In the genomic region with DNA sequence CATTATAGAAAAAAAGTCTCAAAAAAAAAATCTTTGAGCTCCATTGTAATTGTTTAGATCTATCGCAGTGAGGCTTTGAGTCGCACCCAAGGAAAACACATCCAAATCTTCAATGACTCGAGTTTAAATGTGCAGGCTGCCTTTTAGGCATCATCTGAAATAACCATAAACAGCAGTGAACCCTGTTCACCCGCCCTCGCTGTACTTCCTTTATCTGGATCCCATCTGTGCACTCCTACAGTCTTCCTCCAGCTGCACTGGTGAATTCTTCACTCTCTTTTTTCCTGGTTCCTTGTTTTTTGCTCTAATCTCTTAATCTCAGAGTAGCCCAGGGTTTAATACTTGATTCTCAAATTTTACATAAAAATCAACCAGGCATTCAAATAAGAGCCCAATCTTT, we compare ENCODE assay signal across 17 mouse cellular contexts. TPM values are rescaled to one million over a fixed set of nuclear protein-coding genes. Genes with fewer than 3 reads are reported as not detected.
A peak's percentile ranks its signal among the peaks of the same experiment; 100 is the strongest.
DNase-seq lines count a peak whose midpoint lies in the region; ATAC-seq and TF ChIP-seq lines count a peak whose summit lies in the region.
"Had no signal": no experiment of that assay in that cellular context is flagged by ENCODE, and none has a peak within 500 bp of the region (broad histone marks: within the 10 kb centered on the region; RNA-seq: fewer than 3 reads in every experiment).

No protein-coding gene starts in this region.

- TF ChIP-seq EP300 in stomach, postnatal 0 days (optimal IDR thresholded peaks at IDR 0.05) = no peak

- no peak overlapping the region for H3K9ac ChIP-seq in kidney, embryonic 16.5 days (replicated peaks; ENCODE audit: low read length)
- no peak overlapping the region for H3K9ac ChIP-seq in stomach, postnatal 0 days (ENCODE audit: low read length)
- H3K9ac ChIP-seq: liver, postnatal 0 days; neural tube, embryonic 13.5 days had no signal

- ATAC-seq in kidney, embryonic 16.5 days (ENCODE audit: low FRiP score, low TSS enrichment) = no peak
- no peak for ATAC-seq in stomach, postnatal 0 days (ENCODE audit: low FRiP score, low TSS enrichment)
- ATAC-seq: forebrain, embryonic 14.5 days; inflammation-experienced regulatory T-cells, adult 6 months; liver, postnatal 0 days had no signal

- H3K27ac ChIP-seq in kidney, embryonic 16.5 days (ENCODE audit: low read length) = no peak overlapping the region
- H3K27ac ChIP-seq in stomach, postnatal 0 days (replicated peaks) = no peak overlapping the region
- H3K27ac ChIP-seq: hindbrain, embryonic 10.5 days; neural tube, embryonic 13.5 days had no signal

- 37% methylated on average over 5 of the region's 5 CpGs for WGBS in kidney, embryonic 16.5 days
- WGBS in stomach, postnatal 0 days = 38% methylated on average over 5 of the region's 5 CpGs

- peak; percentile 14 for DNase-seq in kidney, postnatal 10 days
- peak; percentile 48 to 62 for DNase-seq in right cerebral cortex, adult 2 months (ENCODE audit: low spot score in 2 of 2)
- DNase-seq in right cerebral cortex, postnatal 4 days = no peak
- DNase-seq in left cerebral cortex, postnatal 14 days (ENCODE audit: low spot score in 2 of 2) = peak; percentile 26 to 37
- DNase-seq in thymus, postnatal 4 days = no peak
- no peak for DNase-seq in stomach, postnatal 0 days (ENCODE audit: low spot score)
- DNase-seq: cerebellum, postnatal 10 days; embryo, embryonic 11 days; gastrocnemius, postnatal 14 days; kidney, adult 9 months; liver, postnatal 0 days had no signal

- no peak overlapping the region for H3K4me3 ChIP-seq in kidney, embryonic 16.5 days (ENCODE audit: low read length)
- no peak overlapping the region for H3K4me3 ChIP-seq in stomach, postnatal 0 days (ENCODE audit: low read depth, low read length)
- H3K4me3 ChIP-seq: hindbrain, embryonic 10.5 days; neural tube, embryonic 13.5 days had no signal

- no peaks in the 10 kb centered on the region for H3K4me1 ChIP-seq in kidney, embryonic 16.5 days (ENCODE audit: insufficient read depth, low read length)
- no peaks in the 10 kb centered on the region for H3K4me1 ChIP-seq in stomach, postnatal 0 days (replicated peaks; ENCODE audit: control insufficient read depth, insufficient read depth)
- H3K4me1 ChIP-seq: hindbrain, embryonic 10.5 days; neural tube, embryonic 13.5 days had no signal

- H3K36me3 ChIP-seq in kidney, embryonic 16.5 days (ENCODE audit: insufficient read depth, low read length) = no peaks in the 10 kb centered on the region
- no peaks in the 10 kb centered on the region for H3K36me3 ChIP-seq in stomach, postnatal 0 days (ENCODE audit: control insufficient read depth, insufficient read depth, low read length)
- H3K36me3 ChIP-seq: hindbrain, embryonic 10.5 days; neural tube, embryonic 13.5 days had no signal

- no peak overlapping the region for H3K4me2 ChIP-seq in kidney, embryonic 16.5 days (replicated peaks; ENCODE audit: low read depth, low read length)
- H3K4me2 ChIP-seq in stomach, postnatal 0 days (replicated peaks; ENCODE audit: low read depth) = no peak overlapping the region
- H3K4me2 ChIP-seq: midbrain, embryonic 11.5 days; neural tube, embryonic 13.5 days had no signal

- TF ChIP-seq CTCF in stomach, postnatal 0 days (IDR thresholded peaks at IDR 0.05; ENCODE audit: low read depth) = no peak

- no peaks in the 10 kb centered on the region for H3K9me3 ChIP-seq in kidney, embryonic 16.5 days (ENCODE audit: low read length)
- H3K9me3 ChIP-seq in stomach, postnatal 0 days (ENCODE audit: control insufficient read depth, low read length) = no peaks in the 10 kb centered on the region
- H3K9me3 ChIP-seq: hindbrain, embryonic 10.5 days; neural tube, embryonic 13.5 days had no signal

- intact Hi-C loops in left cerebral cortex, postnatal 14 days (cut with DNase I) = no loop called here

- no peaks in the 10 kb centered on the region for H3K27me3 ChIP-seq in kidney, embryonic 16.5 days (ENCODE audit: insufficient read depth, low read length)
- H3K27me3 ChIP-seq in stomach, postnatal 0 days (ENCODE audit: control insufficient read depth, insufficient read depth, low read length) = no peaks in the 10 kb centered on the region
- H3K27me3 ChIP-seq: neural tube, embryonic 13.5 days had no signal

RNA-seq across cellular contexts. Expression of gene Tpk1, which starts 23.7 kb away (rescaled TPM):
- polyA plus RNA-seq in kidney, embryonic 16.5 days (2015; fragmentation: Nextera tagmentation; extraction: Ambion mirVana) = 22.8 and 23.0 TPM in 2 replicates
- total RNA-seq in left cerebral cortex, postnatal 14 days (2021) = 1 to 10 TPM; 3.5 to 5.3 TPM
- polyA plus RNA-seq in stomach, postnatal 0 days (2015; fragmentation: Nextera tagmentation; extraction: Ambion mirVana) = 21.4 and 21.5 TPM in 2 replicates

Comparison
In these comparisons a context has a peak if more than half of its experiments do, and no peak if none do; other contexts are left out.
1. DNase-seq: peak in kidney, postnatal 10 days (single experiment), right cerebral cortex, adult 2 months (2 of 2) and left cerebral cortex, postnatal 14 days (2 of 2); none in right cerebral cortex, postnatal 4 days (single experiment), thymus, postnatal 4 days (single experiment) and stomach, postnatal 0 days (single experiment).